ENCODE assay signal across 19 mouse cellular contexts in the genomic region with DNA sequence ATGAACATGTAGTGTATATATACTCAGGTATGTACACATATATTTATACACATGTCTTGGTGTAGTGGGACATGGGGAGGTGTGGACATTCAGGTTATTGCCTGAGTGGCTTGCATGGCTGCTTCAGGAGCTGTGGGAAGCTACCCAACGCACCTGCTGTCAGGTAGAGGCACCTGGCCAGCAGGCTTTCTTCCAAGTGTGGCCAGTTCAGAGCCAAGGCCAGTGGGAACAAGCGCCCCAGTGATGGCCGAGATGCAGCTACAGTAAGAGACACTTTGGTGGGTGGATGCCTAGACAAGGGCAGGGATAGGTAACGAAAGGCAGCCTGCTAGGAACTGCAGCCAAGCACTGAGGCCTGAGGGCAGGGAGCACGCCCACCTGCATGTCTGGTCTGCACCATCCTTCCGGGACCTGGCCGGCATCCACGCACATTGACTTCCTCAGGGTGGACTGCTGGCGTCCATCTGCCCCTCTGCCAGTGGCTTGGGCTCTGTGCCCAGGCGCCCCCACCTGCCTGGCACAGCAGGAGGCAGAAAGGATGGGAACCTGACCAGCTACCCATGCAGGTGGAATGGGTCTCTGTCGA.
DNase-seq lines count a peak whose midpoint lies in the region; ATAC-seq and TF ChIP-seq lines count a peak whose summit lies in the region.
"Had no signal": no experiment of that assay in that cellular context is flagged by ENCODE, and none has a peak within 500 bp of the region (broad histone marks: within the 10 kb centered on the region; RNA-seq: fewer than 3 reads in every experiment).

No protein-coding gene starts in this region.

- H3K9ac ChIP-seq in hindbrain, embryonic 16.5 days (ENCODE audit: low read depth, low read length), result no peak overlapping the region; the same call in 1 of the 2 replicates
- no peak overlapping the region for H3K9ac ChIP-seq in hindbrain, postnatal 0 days (replicated peaks; ENCODE audit: low read length)
- no peak overlapping the region for H3K9ac ChIP-seq in neural tube, embryonic 13.5 days
- no peak overlapping the region for H3K9ac ChIP-seq in neural tube, embryonic 15.5 days (replicated peaks)
- H3K9ac ChIP-seq: embryonic facial prominence, embryonic 13.5 days; liver, embryonic 12.5 days; lung, embryonic 15.5 days; stomach, embryonic 15.5 days had no signal

- H3K36me3 ChIP-seq in hindbrain, embryonic 16.5 days (ENCODE audit: control insufficient read depth, insufficient read depth, low read length), result no peaks in the 10 kb centered on the region
- H3K36me3 ChIP-seq in hindbrain, postnatal 0 days (ENCODE audit: insufficient read depth, low read length), result no peaks in the 10 kb centered on the region
- no peaks in the 10 kb centered on the region for H3K36me3 ChIP-seq in neural tube, embryonic 13.5 days
- no peaks in the 10 kb centered on the region for H3K36me3 ChIP-seq in neural tube, embryonic 15.5 days
- H3K36me3 ChIP-seq: embryonic facial prominence, embryonic 13.5 days; liver, embryonic 12.5 days; lung, embryonic 15.5 days; stomach, embryonic 15.5 days had no signal

- H3K27me3 ChIP-seq in hindbrain, embryonic 16.5 days (replicated peaks; ENCODE audit: control insufficient read depth, insufficient read depth, low read length), result 0 out of 2 replicates have a peak, but pooled peaks cover 2% of the 10 kb centered on the region
- no peaks in the 10 kb centered on the region for H3K27me3 ChIP-seq in hindbrain, postnatal 0 days (ENCODE audit: insufficient read depth, low read length)
- H3K27me3 ChIP-seq in neural tube, embryonic 13.5 days, result no peaks in the 10 kb centered on the region
- no peaks in the 10 kb centered on the region for H3K27me3 ChIP-seq in neural tube, embryonic 15.5 days (replicated peaks)

- no peak for TF ChIP-seq CTCF in hindbrain, postnatal 0 days (IDR thresholded peaks at IDR 0.05; ENCODE audit: low read depth)

- DNase-seq in adrenal gland, postnatal 25 days, result peak; percentile 33
- DNase-seq in adrenal gland, postnatal 4 days (ENCODE audit: low spot score in 2 of 2), result no peak
- DNase-seq in hindbrain, postnatal 0 days (ENCODE audit: low spot score), result no peak
- no peak for DNase-seq in neural tube, embryonic 10.5 days (ENCODE audit: extremely low spot score, low spot score)
- DNase-seq: adrenal gland, adult 2 months; gastrocnemius, adult 2 months; heart, adult 11 months; heart, postnatal 4 days; kidney, adult 9 months; midbrain, embryonic 14.5 days; thymus, adult 2 months had no signal

- no peak overlapping the region for H3K4me3 ChIP-seq in hindbrain, embryonic 16.5 days (ENCODE audit: low read length)
- no peak overlapping the region for H3K4me3 ChIP-seq in hindbrain, postnatal 0 days (ENCODE audit: low read length)
- H3K4me3 ChIP-seq in neural tube, embryonic 13.5 days, result no peak overlapping the region
- H3K4me3 ChIP-seq in neural tube, embryonic 15.5 days (replicated peaks), result no peak overlapping the region
- H3K4me3 ChIP-seq: embryonic facial prominence, embryonic 13.5 days; gastrocnemius, adult 2 months; liver, embryonic 12.5 days; lung, embryonic 15.5 days; stomach, embryonic 15.5 days had no signal

- peaks cover 40% of the 10 kb centered on the region for H3K4me1 ChIP-seq in hindbrain, embryonic 16.5 days (ENCODE audit: control insufficient read depth, insufficient read depth, low read depth, low read length)
- H3K4me1 ChIP-seq in hindbrain, postnatal 0 days (ENCODE audit: insufficient read depth, low read length), result peaks cover 45% of the 10 kb centered on the region
- peaks cover 83% of the 10 kb centered on the region for H3K4me1 ChIP-seq in neural tube, embryonic 13.5 days (replicated peaks)
- H3K4me1 ChIP-seq in neural tube, embryonic 15.5 days, result peaks cover 65% of the 10 kb centered on the region
- H3K4me1 ChIP-seq: embryonic facial prominence, embryonic 13.5 days; liver, embryonic 12.5 days; lung, embryonic 15.5 days; stomach, embryonic 15.5 days had no signal

- H3K9me3 ChIP-seq in hindbrain, embryonic 16.5 days (ENCODE audit: control insufficient read depth, low read length), result no peaks in the 10 kb centered on the region
- H3K9me3 ChIP-seq in hindbrain, postnatal 0 days (ENCODE audit: low read length), result no peaks in the 10 kb centered on the region
- no peaks in the 10 kb centered on the region for H3K9me3 ChIP-seq in neural tube, embryonic 13.5 days
- H3K9me3 ChIP-seq in neural tube, embryonic 15.5 days (replicated peaks), result no peaks in the 10 kb centered on the region
- H3K9me3 ChIP-seq: embryonic facial prominence, embryonic 13.5 days; liver, embryonic 12.5 days; lung, embryonic 15.5 days; stomach, embryonic 15.5 days had no signal

- no peak for ATAC-seq in hindbrain, embryonic 16.5 days
- no peak for ATAC-seq in hindbrain, postnatal 0 days
- no peak for ATAC-seq in neural tube, embryonic 13.5 days (ENCODE audit: low read depth)
- ATAC-seq in neural tube, embryonic 15.5 days (ENCODE audit: low FRiP score), result no peak
- no peak for ATAC-seq in inflammation-experienced regulatory T-cells, adult 6 months
- ATAC-seq: liver, embryonic 12.5 days had no signal

- WGBS in hindbrain, embryonic 16.5 days, result 69% methylated on average over 11 of the region's 11 CpGs
- WGBS in hindbrain, postnatal 0 days, result 44% methylated on average over 11 of the region's 11 CpGs
- 65% methylated on average over 11 of the region's 11 CpGs for WGBS in neural tube, embryonic 13.5 days
- WGBS in neural tube, embryonic 15.5 days, result 71% methylated on average over 11 of the region's 11 CpGs

- H3K4me2 ChIP-seq in hindbrain, embryonic 16.5 days (ENCODE audit: low read length), result no peak overlapping the region
- H3K4me2 ChIP-seq in hindbrain, postnatal 0 days (ENCODE audit: low read depth, low read length), result no peak overlapping the region
- H3K4me2 ChIP-seq in neural tube, embryonic 13.5 days, result no peak overlapping the region
- no peak overlapping the region for H3K4me2 ChIP-seq in neural tube, embryonic 15.5 days
- H3K4me2 ChIP-seq: embryonic facial prominence, embryonic 13.5 days; liver, embryonic 12.5 days; lung, embryonic 15.5 days; stomach, embryonic 15.5 days had no signal

- H3K27ac ChIP-seq in hindbrain, embryonic 16.5 days (ENCODE audit: low read depth, low read length), result peak overlapping the region; percentile 47; the same call in 1 of the 2 replicates
- H3K27ac ChIP-seq in hindbrain, postnatal 0 days, result no peak overlapping the region
- 0 out of 2 replicates have a peak overlapping the region, but pooled peaks have one; percentile 13 for H3K27ac ChIP-seq in neural tube, embryonic 13.5 days (replicated peaks)
- peak overlapping the region; percentile 63 for H3K27ac ChIP-seq in neural tube, embryonic 15.5 days (replicated peaks)
- H3K27ac ChIP-seq: embryonic facial prominence, embryonic 13.5 days; gastrocnemius, adult 2 months; liver, embryonic 12.5 days; lung, embryonic 15.5 days; stomach, embryonic 15.5 days had no signal
